Mouse (Mus musculus) midbrain, embryonic 11.5 days (tissue): ENCODE measurements at regions not wholly inside any gene's neighbourhood (a gene's known extent, or its start where the extent isn't known, plus 50 kb on each side); places are given as distances from the start of the nearest gene placed in this dataset.

Source experiments
- ATAC-seq: fragments of 200-750 bp; cut with Nextera tagmentation; 2 replicates; pipeline ENCODE4 v1.8.0; 2017; ENCODE audit warnings: moderate TSS enrichment, moderate library complexity; ENCODE audit not compliant: low FRiP score
- DNase-seq: peaks from one replicate; pipeline ENCODE4 v3.0.0; 2015; ENCODE audit warnings: low spot score; ENCODE audit errors: missing footprints
- H3K27ac ChIP-seq: fragments of 300-500 bp; sonication (generic); 2 replicates; pipeline ENCODE4 v1.5.1; 2014; ENCODE audit warnings: low read depth, low read length
- H3K27me3 ChIP-seq: fragments of 300-500 bp; sonication (generic); 2 replicates; pipeline ENCODE4 v1.6.1; 2014; ENCODE audit warnings: mild to moderate bottlenecking, low read length, moderate library complexity, mixed read lengths; ENCODE audit not compliant: control insufficient read depth, insufficient read depth
- H3K36me3 ChIP-seq: fragments of 300-500 bp; sonication (generic); 2 replicates; pipeline ENCODE4 v1.6.1; 2014; ENCODE audit warnings: mild to moderate bottlenecking, low read length, moderate library complexity, mixed read lengths; ENCODE audit not compliant: control insufficient read depth, insufficient read depth
- H3K4me1 ChIP-seq: fragments of 300-500 bp; sonication (generic); 2 replicates; pipeline ENCODE4 v1.6.1; 2014; ENCODE audit warnings: low read length; ENCODE audit not compliant: control insufficient read depth, insufficient read depth
- H3K4me2 ChIP-seq: fragments of 300-500 bp; sonication (generic); 2 replicates; pipeline ENCODE4 v1.6.1; 2014; ENCODE audit warnings: mild to moderate bottlenecking, moderate library complexity
- H3K4me3 ChIP-seq: fragments of 300-500 bp; sonication (generic); 2 replicates; pipeline ENCODE4 v1.5.1; 2014; ENCODE audit warnings: low read depth, low read length
- H3K9ac ChIP-seq: fragments of 300-500 bp; sonication (generic); 2 replicates; pipeline ENCODE4 v1.6.1; 2014; ENCODE audit warnings: low read length
- H3K9me3 ChIP-seq: fragments of 300-500 bp; sonication (generic); 2 replicates; pipeline ENCODE4 v1.6.1; 2016; ENCODE audit warnings: low read length; ENCODE audit not compliant: control insufficient read depth
- WGBS: fragments of 180-500 bp; shearing (Covaris S2); extraction: QIAGEN DNeasy Blood & Tissue Kit; methylation state at CpG from one replicate; pipeline ENCODE4 v1.1.7; 2014; 5-methylcytosine and 5-hydroxymethylcytosine counted together

- Histone ChIP-seq H3K9me3 (no peaks in the 10 kb centered on the region), H3K9ac (no peak overlapping the region), H3K4me1 (no peaks in the 10 kb centered on the region), H3K27ac (no peak overlapping the region), H3K36me3 (no peaks in the 10 kb centered on the region), H3K4me2 (no peak overlapping the region), H3K27me3 (no peaks in the 10 kb centered on the region), H3K4me3 (no peak overlapping the region)
- no peak for DNase-seq
- no peak for ATAC-seq
- WGBS = 69% methylated on average over 2 of the region's 2 CpGs
Measured at GRCm38 (mm10) chr12:11518379-11518778, 62.5 kb downstream of the Rad51ap2 start.

- no peaks in the 10 kb centered on the region for H3K4me1 ChIP-seq
- H3K4me3 ChIP-seq = no peak overlapping the region
- H3K27me3 ChIP-seq = no peaks in the 10 kb centered on the region
- DNase-seq = no peak
- no peaks in the 10 kb centered on the region for H3K36me3 ChIP-seq
- ATAC-seq = no peak
- H3K9ac ChIP-seq = no peak overlapping the region
- H3K9me3 ChIP-seq = no peaks in the 10 kb centered on the region
- no peak overlapping the region for H3K27ac ChIP-seq
- no peak overlapping the region for H3K4me2 ChIP-seq
- WGBS = 82% methylated on average over 6 of the region's 6 CpGs
Measured at GRCm38 (mm10) chr12:11562891-11563290, 107.0 kb downstream of the Rad51ap2 start.

- H3K27ac ChIP-seq = no peak overlapping the region
- no peaks in the 10 kb centered on the region for H3K4me1 ChIP-seq
- ATAC-seq (no peak), DNase-seq (no peak)
- H3K4me3 ChIP-seq = no peak overlapping the region
- H3K27me3 ChIP-seq = no peaks in the 10 kb centered on the region
- no peaks in the 10 kb centered on the region for H3K9me3 ChIP-seq
- H3K9ac ChIP-seq = no peak overlapping the region
- no peaks in the 10 kb centered on the region for H3K36me3 ChIP-seq
- WGBS = 90% methylated on average over 1 of the region's 1 CpGs
- H3K4me2 ChIP-seq = no peak overlapping the region
Measured at GRCm38 (mm10) chr12:11570160-11570559, 114.3 kb downstream of the Rad51ap2 start.

GRCm38 (mm10) chr12:11603946-11604345 is 148.1 kb downstream of the Rad51ap2 start:
- 89% methylated on average over 2 of the region's 2 CpGs for WGBS
- Histone ChIP-seq H3K36me3 (no peaks in the 10 kb centered on the region), H3K27me3 (no peaks in the 10 kb centered on the region), H3K4me2 (no peak overlapping the region), H3K27ac (no peak overlapping the region), H3K4me3 (no peak overlapping the region), H3K9ac (no peak overlapping the region), H3K9me3 (no peaks in the 10 kb centered on the region), H3K4me1 (no peaks in the 10 kb centered on the region)
- ATAC-seq = no peak
- DNase-seq = no peak

- Histone ChIP-seq H3K4me3 (no peak overlapping the region), H3K4me1 (no peaks in the 10 kb centered on the region), H3K27ac (no peak overlapping the region), H3K36me3 (no peaks in the 10 kb centered on the region), H3K4me2 (no peak overlapping the region), H3K27me3 (no peaks in the 10 kb centered on the region), H3K9ac (no peak overlapping the region), H3K9me3 (no peaks in the 10 kb centered on the region)
- no peak for ATAC-seq
- no peak for DNase-seq
Measured at GRCm38 (mm10) chr12:11608733-11609132, 152.9 kb downstream of the Rad51ap2 start.

- no peaks in the 10 kb centered on the region for H3K36me3 ChIP-seq
- no peak overlapping the region for H3K4me2 ChIP-seq
- DNase-seq (no peak), ATAC-seq (no peak)
- no peaks in the 10 kb centered on the region for H3K4me1 ChIP-seq
- no peak overlapping the region for H3K4me3 ChIP-seq
- no peak overlapping the region for H3K27ac ChIP-seq
- WGBS = 89% methylated on average over 2 of the region's 2 CpGs
- no peaks in the 10 kb centered on the region for H3K9me3 ChIP-seq
- H3K27me3 ChIP-seq = no peaks in the 10 kb centered on the region
- H3K9ac ChIP-seq = no peak overlapping the region
Measured at GRCm38 (mm10) chr12:11611656-11612055, 155.8 kb downstream of the Rad51ap2 start.

GRCm38 (mm10) chr12:11615237-11615636 is 159.4 kb downstream of the Rad51ap2 start:
- H3K36me3 ChIP-seq = no peaks in the 10 kb centered on the region
- no peaks in the 10 kb centered on the region for H3K9me3 ChIP-seq
- no peak overlapping the region for H3K27ac ChIP-seq
- no peak overlapping the region for H3K4me3 ChIP-seq
- no peak overlapping the region for H3K4me2 ChIP-seq
- ATAC-seq (no peak), DNase-seq (no peak)
- H3K9ac ChIP-seq = no peak overlapping the region
- no peaks in the 10 kb centered on the region for H3K27me3 ChIP-seq
- no peaks in the 10 kb centered on the region for H3K4me1 ChIP-seq
- 83% methylated on average over 2 of the region's 2 CpGs for WGBS

GRCm38 (mm10) chr12:11623561-11623960 is 167.7 kb downstream of the Rad51ap2 start:
- no peak for ATAC-seq
- Histone ChIP-seq H3K4me3 (no peak overlapping the region), H3K4me2 (no peak overlapping the region), H3K9me3 (no peaks in the 10 kb centered on the region), H3K27ac (no peak overlapping the region), H3K9ac (no peak overlapping the region), H3K36me3 (no peaks in the 10 kb centered on the region), H3K4me1 (no peaks in the 10 kb centered on the region), H3K27me3 (no peaks in the 10 kb centered on the region)
- WGBS = 88% methylated on average over 1 of the region's 1 CpGs
- DNase-seq = no peak

- H3K9me3 ChIP-seq = no peaks in the 10 kb centered on the region
- H3K4me3 ChIP-seq = no peak overlapping the region
- no peak overlapping the region for H3K9ac ChIP-seq
- WGBS = 82% methylated on average over 1 of the region's 1 CpGs
- H3K4me1 ChIP-seq = no peaks in the 10 kb centered on the region
- no peaks in the 10 kb centered on the region for H3K27me3 ChIP-seq
- H3K4me2 ChIP-seq = no peak overlapping the region
- no peak for ATAC-seq
- no peaks in the 10 kb centered on the region for H3K36me3 ChIP-seq
- no peak for DNase-seq
- no peak overlapping the region for H3K27ac ChIP-seq
Measured at GRCm38 (mm10) chr12:11630178-11630577, 174.3 kb downstream of the Rad51ap2 start.

GRCm38 (mm10) chr12:11631790-11632189 is 175.9 kb downstream of the Rad51ap2 start:
- Histone ChIP-seq H3K9ac (no peak overlapping the region), H3K4me3 (no peak overlapping the region), H3K27ac (no peak overlapping the region), H3K36me3 (no peaks in the 10 kb centered on the region), H3K4me2 (no peak overlapping the region), H3K9me3 (no peaks in the 10 kb centered on the region), H3K27me3 (no peaks in the 10 kb centered on the region), H3K4me1 (no peaks in the 10 kb centered on the region)
- no peak for DNase-seq
- 69% methylated on average over 1 of the region's 1 CpGs for WGBS
- no peak for ATAC-seq
